Mouse (Mus musculus): Measurements from ENCODE around the gene Arnt2. TPM values are rescaled to one million over a fixed set of nuclear protein-coding genes. Genes with fewer than 3 reads are reported as not detected.

Gene Arnt2
- polyA plus RNA-seq, 1 experiment from 2014 or later, result 3.1 TPM

GRCm38 (mm10) chr7:84311624-84312023 is 98.4 kb downstream of the Arnt2 start:
- no peak for ATAC-seq (replicated peaks; ENCODE audit: insufficient number of reproducible peaks, low FRiP score, low TSS enrichment)
- Histone ChIP-seq H3K9me3 (replicated peaks; ENCODE audit: control insufficient read depth, low read length) (no peaks in the 10 kb centered on the region), H3K4me2 (no peak overlapping the region), H3K4me3 (ENCODE audit: low read depth, low read length) (no peak overlapping the region), H3K4me1 (ENCODE audit: control insufficient read depth, insufficient read depth, low read length) (no peaks in the 10 kb centered on the region), H3K27ac (ENCODE audit: low read depth, low read length) (no peak overlapping the region), H3K27me3 (ENCODE audit: control insufficient read depth, insufficient read depth, low read length) (no peaks in the 10 kb centered on the region), H3K36me3 (ENCODE audit: control insufficient read depth, insufficient read depth, low read length) (no peaks in the 10 kb centered on the region), H3K9ac (ENCODE audit: low read depth, low read length) (no peak overlapping the region)
- 75% methylated on average over 3 of the region's 3 CpGs for WGBS (ENCODE audit: insufficient replicate concordance)

- H3K9me3 ChIP-seq (replicated peaks; ENCODE audit: control insufficient read depth, low read length), result no peaks in the 10 kb centered on the region
- no peak overlapping the region for H3K4me2 ChIP-seq
- no peaks in the 10 kb centered on the region for H3K4me1 ChIP-seq (ENCODE audit: control insufficient read depth, insufficient read depth, low read length)
- H3K4me3 ChIP-seq (ENCODE audit: low read depth, low read length), result no peak overlapping the region
- 70% methylated on average over 4 of the region's 4 CpGs for WGBS (ENCODE audit: insufficient replicate concordance)
- no peak overlapping the region for H3K9ac ChIP-seq (ENCODE audit: low read depth, low read length)
- no peak for ATAC-seq (replicated peaks; ENCODE audit: insufficient number of reproducible peaks, low FRiP score, low TSS enrichment)
- no peaks in the 10 kb centered on the region for H3K27me3 ChIP-seq (ENCODE audit: control insufficient read depth, insufficient read depth, low read length)
- H3K27ac ChIP-seq (ENCODE audit: low read depth, low read length), result no peak overlapping the region
- H3K36me3 ChIP-seq (ENCODE audit: control insufficient read depth, insufficient read depth, low read length), result no peaks in the 10 kb centered on the region
Measured at GRCm38 (mm10) chr7:84310909-84311311, 99.1 kb downstream of the Arnt2 start.

- Histone ChIP-seq H3K9ac (ENCODE audit: low read depth, low read length) (no peak overlapping the region), H3K27me3 (ENCODE audit: control insufficient read depth, insufficient read depth, low read length) (no peaks in the 10 kb centered on the region), H3K4me2 (no peak overlapping the region), H3K27ac (ENCODE audit: low read depth, low read length) (no peak overlapping the region), H3K9me3 (replicated peaks; ENCODE audit: control insufficient read depth, low read length) (no peaks in the 10 kb centered on the region), H3K36me3 (ENCODE audit: control insufficient read depth, insufficient read depth, low read length) (no peaks in the 10 kb centered on the region), H3K4me3 (ENCODE audit: low read depth, low read length) (no peak overlapping the region), H3K4me1 (ENCODE audit: control insufficient read depth, insufficient read depth, low read length) (no peaks in the 10 kb centered on the region)
- ATAC-seq (replicated peaks; ENCODE audit: insufficient number of reproducible peaks, low FRiP score, low TSS enrichment), result no peak
- WGBS (ENCODE audit: insufficient replicate concordance), result 75% methylated on average over 3 of the region's 3 CpGs
Measured at GRCm38 (mm10) chr7:84307329-84307925, 102.5 kb downstream of the Arnt2 start.

GRCm38 (mm10) chr7:84300261-84300660 is 109.7 kb downstream of the Arnt2 start:
- H3K9me3 ChIP-seq (replicated peaks; ENCODE audit: control insufficient read depth, low read length), result no peaks in the 10 kb centered on the region
- WGBS (ENCODE audit: insufficient replicate concordance), result 72% methylated on average over 1 of the region's 1 CpGs
- no peaks in the 10 kb centered on the region for H3K27me3 ChIP-seq (ENCODE audit: control insufficient read depth, insufficient read depth, low read length)
- no peak overlapping the region for H3K4me3 ChIP-seq (ENCODE audit: low read depth, low read length)
- no peaks in the 10 kb centered on the region for H3K36me3 ChIP-seq (ENCODE audit: control insufficient read depth, insufficient read depth, low read length)
- no peaks in the 10 kb centered on the region for H3K4me1 ChIP-seq (ENCODE audit: control insufficient read depth, insufficient read depth, low read length)
- no peak overlapping the region for H3K27ac ChIP-seq (ENCODE audit: low read depth, low read length)
- H3K9ac ChIP-seq (ENCODE audit: low read depth, low read length), result no peak overlapping the region
- no peak for ATAC-seq (replicated peaks; ENCODE audit: insufficient number of reproducible peaks, low FRiP score, low TSS enrichment)
- no peak overlapping the region for H3K4me2 ChIP-seq

GRCm38 (mm10) chr7:84299601-84300000 is 110.4 kb downstream of the Arnt2 start:
- Histone ChIP-seq H3K36me3 (ENCODE audit: control insufficient read depth, insufficient read depth, low read length) (no peaks in the 10 kb centered on the region), H3K27me3 (ENCODE audit: control insufficient read depth, insufficient read depth, low read length) (no peaks in the 10 kb centered on the region), H3K9me3 (replicated peaks; ENCODE audit: control insufficient read depth, low read length) (no peaks in the 10 kb centered on the region), H3K4me1 (ENCODE audit: control insufficient read depth, insufficient read depth, low read length) (no peaks in the 10 kb centered on the region), H3K27ac (ENCODE audit: low read depth, low read length) (no peak overlapping the region), H3K4me3 (ENCODE audit: low read depth, low read length) (no peak overlapping the region), H3K4me2 (no peak overlapping the region), H3K9ac (ENCODE audit: low read depth, low read length) (no peak overlapping the region)
- ATAC-seq (replicated peaks; ENCODE audit: insufficient number of reproducible peaks, low FRiP score, low TSS enrichment), result no peak
- WGBS (ENCODE audit: insufficient replicate concordance), result 77% methylated on average over 4 of the region's 4 CpGs

GRCm38 (mm10) chr7:84293054-84293453 is 116.9 kb downstream of the Arnt2 start:
- H3K36me3 ChIP-seq (ENCODE audit: control insufficient read depth, insufficient read depth, low read length), result no peaks in the 10 kb centered on the region
- no peak overlapping the region for H3K4me3 ChIP-seq (ENCODE audit: low read depth, low read length)
- no peak overlapping the region for H3K9ac ChIP-seq (ENCODE audit: low read depth, low read length)
- H3K27ac ChIP-seq (ENCODE audit: low read depth, low read length), result no peak overlapping the region
- no peak overlapping the region for H3K4me2 ChIP-seq
- no peaks in the 10 kb centered on the region for H3K27me3 ChIP-seq (ENCODE audit: control insufficient read depth, insufficient read depth, low read length)
- no peaks in the 10 kb centered on the region for H3K4me1 ChIP-seq (ENCODE audit: control insufficient read depth, insufficient read depth, low read length)
- no peak for ATAC-seq (replicated peaks; ENCODE audit: insufficient number of reproducible peaks, low FRiP score, low TSS enrichment)
- 75% methylated on average over 7 of the region's 7 CpGs for WGBS (ENCODE audit: insufficient replicate concordance)
- H3K9me3 ChIP-seq (replicated peaks; ENCODE audit: control insufficient read depth, low read length), result no peaks in the 10 kb centered on the region

- Histone ChIP-seq H3K4me1 (ENCODE audit: control insufficient read depth, insufficient read depth, low read length) (no peaks in the 10 kb centered on the region), H3K4me2 (no peak overlapping the region), H3K4me3 (ENCODE audit: low read depth, low read length) (no peak overlapping the region), H3K27me3 (ENCODE audit: control insufficient read depth, insufficient read depth, low read length) (no peaks in the 10 kb centered on the region), H3K27ac (ENCODE audit: low read depth, low read length) (no peak overlapping the region), H3K9me3 (replicated peaks; ENCODE audit: control insufficient read depth, low read length) (no peaks in the 10 kb centered on the region), H3K36me3 (ENCODE audit: control insufficient read depth, insufficient read depth, low read length) (no peaks in the 10 kb centered on the region), H3K9ac (ENCODE audit: low read depth, low read length) (no peak overlapping the region)
- WGBS (ENCODE audit: insufficient replicate concordance), result 65% methylated on average over 2 of the region's 2 CpGs
- no peak for ATAC-seq (replicated peaks; ENCODE audit: insufficient number of reproducible peaks, low FRiP score, low TSS enrichment)
Measured at GRCm38 (mm10) chr7:84287226-84287587, 122.8 kb downstream of the Arnt2 start.

- no peaks in the 10 kb centered on the region for H3K4me1 ChIP-seq (ENCODE audit: control insufficient read depth, insufficient read depth, low read length)
- H3K9ac ChIP-seq (ENCODE audit: low read depth, low read length), result no peak overlapping the region
- no peak for ATAC-seq (replicated peaks; ENCODE audit: insufficient number of reproducible peaks, low FRiP score, low TSS enrichment)
- no peak overlapping the region for H3K4me3 ChIP-seq (ENCODE audit: low read depth, low read length)
- 85% methylated on average over 8 of the region's 8 CpGs for WGBS (ENCODE audit: insufficient replicate concordance)
- no peaks in the 10 kb centered on the region for H3K36me3 ChIP-seq (ENCODE audit: control insufficient read depth, insufficient read depth, low read length)
- H3K27ac ChIP-seq (ENCODE audit: low read depth, low read length), result no peak overlapping the region
- H3K9me3 ChIP-seq (replicated peaks; ENCODE audit: control insufficient read depth, low read length), result no peaks in the 10 kb centered on the region
- no peaks in the 10 kb centered on the region for H3K27me3 ChIP-seq (ENCODE audit: control insufficient read depth, insufficient read depth, low read length)
- no peak overlapping the region for H3K4me2 ChIP-seq
Measured at GRCm38 (mm10) chr7:84286526-84287225, 123.3 kb downstream of the Arnt2 start.

GRCm38 (mm10) chr7:84285790-84286189 is 124.2 kb downstream of the Arnt2 start:
- WGBS (ENCODE audit: insufficient replicate concordance), result 86% methylated on average over 7 of the region's 7 CpGs
- no peaks in the 10 kb centered on the region for H3K9me3 ChIP-seq (replicated peaks; ENCODE audit: control insufficient read depth, low read length)
- no peak overlapping the region for H3K4me2 ChIP-seq
- no peak overlapping the region for H3K4me3 ChIP-seq (ENCODE audit: low read depth, low read length)
- H3K4me1 ChIP-seq (ENCODE audit: control insufficient read depth, insufficient read depth, low read length), result no peaks in the 10 kb centered on the region
- no peaks in the 10 kb centered on the region for H3K36me3 ChIP-seq (ENCODE audit: control insufficient read depth, insufficient read depth, low read length)
- no peak overlapping the region for H3K27ac ChIP-seq (ENCODE audit: low read depth, low read length)
- ATAC-seq (replicated peaks; ENCODE audit: insufficient number of reproducible peaks, low FRiP score, low TSS enrichment), result no peak
- no peaks in the 10 kb centered on the region for H3K27me3 ChIP-seq (ENCODE audit: control insufficient read depth, insufficient read depth, low read length)
- no peak overlapping the region for H3K9ac ChIP-seq (ENCODE audit: low read depth, low read length)
